Mouse (Mus musculus): ENCODE measurements at regions not wholly inside any gene's neighbourhood (a gene's known extent, or its start where the extent isn't known, plus 50 kb on each side); places are given as distances from the start of the nearest gene placed in this dataset.

- DNase-seq (ENCODE audit: extremely low spot score) = no peak
Observed at GRCm38 (mm10) chr10:74722971-74723370, 244.0 kb upstream of the Gnaz start.

DNA sequence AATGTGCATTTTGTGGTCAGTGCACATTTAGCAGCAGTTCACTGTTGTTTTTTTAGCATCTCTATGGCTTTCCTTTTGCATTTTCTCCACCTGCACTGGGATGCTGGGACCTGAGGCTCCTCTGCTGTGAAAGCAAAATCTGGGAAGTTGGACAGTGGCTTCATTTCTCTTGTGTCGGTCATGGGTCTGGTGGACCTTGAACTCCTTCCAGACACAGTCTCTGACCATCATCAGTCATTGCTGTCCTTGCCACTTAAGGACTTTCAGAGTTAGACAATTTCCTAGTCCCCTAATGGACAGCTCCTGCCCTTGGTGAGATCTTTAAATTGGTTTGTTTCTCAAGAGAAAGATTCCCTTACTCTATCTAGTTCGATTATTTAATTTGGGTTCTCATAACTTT, 217.5 kb upstream of the Gnaz start:
- no peak for DNase-seq (ENCODE audit: extremely low spot score)

DNA sequence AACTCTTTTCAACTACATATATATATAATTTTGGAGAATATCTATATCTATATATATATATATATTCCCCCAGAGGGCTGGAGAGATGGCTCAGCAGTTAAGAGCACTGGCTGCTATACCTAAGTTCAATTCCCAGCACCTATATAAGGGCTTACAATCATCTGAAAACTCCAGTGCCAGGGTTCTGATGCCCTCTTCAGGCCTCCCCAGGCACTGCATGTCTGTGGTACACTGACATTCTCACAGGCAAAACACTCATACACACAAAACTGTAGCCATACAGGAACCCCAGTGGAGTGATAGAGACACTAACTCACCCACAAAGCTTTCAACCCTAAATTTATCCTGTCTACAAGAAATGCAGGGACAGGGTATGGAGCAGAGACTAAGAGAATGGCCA, 216.1 kb upstream of the Gnaz start:
- no peak for DNase-seq (ENCODE audit: extremely low spot score)

GRCm38 (mm10) chr10:74760734-74761133, 206.2 kb upstream of the Gnaz start:
- no peak for DNase-seq (ENCODE audit: extremely low spot score)

GRCm38 (mm10) chr10:74789245-74789644, 177.7 kb upstream of the Gnaz start:
- DNase-seq (ENCODE audit: extremely low spot score) = no peak

GRCm38 (mm10) chr10:74789987-74790386, 177.0 kb upstream of the Gnaz start:
- no peak for DNase-seq (ENCODE audit: extremely low spot score)

- no peak for DNase-seq (ENCODE audit: extremely low spot score)
Observed at GRCm38 (mm10) chr10:74823395-74823794, 143.6 kb upstream of the Gnaz start.

DNA sequence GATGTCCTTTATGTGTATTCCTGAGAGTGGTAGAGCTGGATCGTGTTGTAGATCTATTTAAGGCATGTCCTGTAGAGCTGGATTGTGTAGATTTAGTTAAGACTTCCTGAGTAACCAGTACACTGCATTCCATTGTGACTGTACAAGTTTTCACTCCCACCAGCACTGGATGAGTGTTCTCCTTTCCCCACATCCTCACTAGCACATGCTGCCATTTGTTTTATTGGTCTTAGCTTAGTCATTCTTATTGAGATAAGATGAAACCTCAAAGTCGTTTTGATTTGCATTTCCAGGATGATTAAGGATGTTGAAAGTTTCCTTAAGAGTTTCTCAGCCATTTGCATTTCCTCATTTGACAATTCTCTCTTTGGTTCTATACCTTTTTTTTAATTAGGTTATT, 132.6 kb upstream of the Gnaz start:
- DNase-seq (ENCODE audit: extremely low spot score) = no peak

GRCm38 (mm10) chr10:74848372-74848771, 118.6 kb upstream of the Gnaz start:
- peak; percentile 68 for DNase-seq (ENCODE audit: extremely low spot score)

DNA sequence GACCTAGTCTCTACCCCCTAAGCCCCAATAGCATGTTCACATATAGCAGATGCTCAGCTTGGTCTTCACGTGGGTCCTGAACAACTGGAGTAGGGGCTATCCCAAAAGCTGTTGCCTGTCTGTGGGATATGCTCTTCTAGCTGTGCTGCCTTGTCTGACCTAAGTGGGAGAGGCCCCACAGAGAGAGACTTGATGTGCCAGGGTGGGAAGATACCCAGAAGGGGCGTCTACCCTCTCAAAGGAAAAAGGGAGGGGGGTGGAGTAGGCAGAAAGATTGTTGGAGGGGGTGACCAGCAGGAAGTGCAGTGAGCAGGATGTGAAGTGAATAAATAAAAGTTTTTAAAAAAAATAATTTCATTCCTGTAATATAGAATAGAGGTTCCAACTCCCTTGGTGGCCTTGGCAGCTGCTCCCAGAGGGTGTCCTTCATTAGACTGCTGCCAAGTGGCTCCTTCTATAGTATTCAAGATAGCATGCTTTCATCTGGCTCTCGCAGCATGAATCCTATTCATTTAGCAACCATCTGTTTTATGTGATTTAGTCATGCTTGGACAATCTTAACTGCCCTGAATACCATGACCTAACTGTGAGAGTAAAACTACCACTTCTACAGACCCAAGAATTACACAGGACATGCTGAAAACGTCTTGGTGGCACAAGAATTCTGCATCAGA, 111.8 kb upstream of the Gnaz start:
- no peak for DNase-seq (ENCODE audit: extremely low spot score)
